Mouse (Mus musculus): ENCODE data around the gene Dhh.
"Not testable (repeated sequence)": the region's sequence is repeated elsewhere in the genome, so short reads cannot be mapped to it uniquely, and the experiment has no call there.

Dhh gene

DNA sequence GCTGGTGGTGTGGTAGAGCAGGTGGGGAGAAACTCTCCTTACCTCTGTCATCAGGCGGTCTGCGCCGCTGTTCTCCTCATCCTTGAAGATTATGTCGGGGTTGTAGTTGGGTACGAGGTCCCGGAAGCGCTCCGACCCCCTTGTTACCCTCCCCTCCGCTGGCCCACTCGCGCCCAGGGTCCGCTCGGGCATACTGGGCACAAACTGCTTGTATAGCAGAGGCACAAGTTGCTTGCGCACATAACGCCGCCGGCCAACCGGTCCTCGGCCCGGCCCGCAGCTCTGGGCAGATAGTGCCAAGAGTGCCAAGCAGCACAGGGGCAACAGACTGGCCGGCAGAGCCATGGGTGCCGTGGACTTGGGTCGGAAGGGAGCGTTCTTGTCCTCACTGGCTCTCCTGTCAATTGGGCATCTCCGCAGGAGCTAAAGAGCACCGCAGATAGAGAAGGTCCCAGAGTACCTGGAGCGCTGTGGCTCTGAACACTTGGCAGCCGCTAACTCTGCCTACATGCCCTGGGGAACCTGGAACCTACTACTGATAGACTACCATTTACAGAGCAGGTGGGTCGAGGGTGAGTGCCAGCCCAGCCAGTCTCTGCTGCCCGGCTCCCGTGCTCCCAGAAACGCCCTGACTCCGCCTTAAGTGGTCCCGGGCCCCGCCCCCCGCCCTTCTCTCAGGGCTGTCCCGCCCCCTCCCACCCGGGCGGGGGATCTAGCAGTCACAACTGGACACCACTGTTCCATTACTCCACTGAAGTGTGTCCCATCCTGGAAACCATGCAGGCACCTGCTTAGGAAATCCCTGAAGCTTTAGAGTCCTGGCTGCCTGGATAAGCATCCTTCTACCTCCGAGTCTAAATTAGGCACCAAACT lies at the start of gene Dhh:
Gene Dhh, minus strand, starts transcription at position 613 of the 873 bp plus-strand sequence.
- DNase-seq (ENCODE audit: low read depth) = no peak

DNA sequence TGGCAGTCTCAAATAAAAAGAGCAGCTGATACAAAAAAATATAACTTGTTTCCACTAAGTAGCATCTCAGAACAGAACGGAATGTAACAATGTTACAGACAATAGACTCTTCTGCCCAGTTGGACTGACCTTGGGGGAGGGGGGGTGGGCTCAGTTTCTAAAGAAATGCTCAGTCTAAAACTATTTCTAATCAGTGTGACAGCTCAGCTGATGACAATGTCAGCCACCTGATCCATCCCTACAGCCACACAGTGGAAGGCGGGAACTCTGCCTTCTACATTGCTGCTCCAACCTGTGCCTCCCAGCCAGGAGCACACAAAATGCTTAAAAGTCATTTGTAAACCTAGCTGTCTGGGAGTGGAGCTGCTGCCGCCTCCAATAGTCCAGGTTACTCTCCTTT lies 49.5 kb upstream of the Dhh start:
- DNase-seq (ENCODE audit: low read depth) = no peak

- no peak for DNase-seq (ENCODE audit: low read depth)
These were observed 44.8 kb upstream of the Dhh start for GRCm38 (mm10) chr15:98943133-98943532.

GRCm38 (mm10) chr15:98942081-98942480 lies 43.7 kb upstream of the Dhh start:
- DNase-seq (ENCODE audit: low read depth) = no peak

GRCm38 (mm10) chr15:98941539-98941938 lies 43.2 kb upstream of the Dhh start:
- DNase-seq (ENCODE audit: low read depth) = no peak

- no peak for DNase-seq (ENCODE audit: low read depth)
These were observed 42.5 kb upstream of the Dhh start for GRCm38 (mm10) chr15:98940816-98941215.

- peak; percentile 92 for DNase-seq (ENCODE audit: low read depth)
These were observed 36.0 kb upstream of the Dhh start, which contains the start of gene Tuba1b for GRCm38 (mm10) chr15:98934217-98934839. Gene Tuba1b, minus strand, starts transcription at chr15:98934565.

DNA sequence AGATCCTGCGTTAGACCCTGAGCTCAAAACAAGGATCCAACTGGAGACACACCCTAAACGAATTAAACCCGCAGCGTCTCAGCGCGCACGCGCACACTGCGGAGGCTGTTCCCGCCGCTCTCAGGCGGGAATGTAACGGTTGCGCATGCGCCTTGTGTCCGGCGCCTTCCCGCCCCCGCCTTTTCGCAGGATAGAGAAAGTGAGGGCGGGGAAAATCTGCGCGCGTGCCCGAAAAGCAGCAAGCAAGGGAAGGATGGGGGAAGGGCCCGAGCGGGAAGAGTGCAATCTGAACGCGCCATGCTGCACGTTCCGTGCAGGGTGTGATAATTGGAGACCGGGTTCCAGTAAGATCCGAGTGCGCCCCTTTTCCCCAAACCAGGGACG lies 35.5 kb upstream of the Dhh start:
- DNase-seq (ENCODE audit: low read depth) = peak; percentile 98

- DNase-seq (ENCODE audit: low read depth) = not testable (repeated sequence)
These were observed 34.8 kb upstream of the Dhh start for GRCm38 (mm10) chr15:98933004-98933671.

- no peak for DNase-seq (ENCODE audit: low read depth)
These were observed 32.7 kb upstream of the Dhh start for GRCm38 (mm10) chr15:98930998-98931397.

DNA sequence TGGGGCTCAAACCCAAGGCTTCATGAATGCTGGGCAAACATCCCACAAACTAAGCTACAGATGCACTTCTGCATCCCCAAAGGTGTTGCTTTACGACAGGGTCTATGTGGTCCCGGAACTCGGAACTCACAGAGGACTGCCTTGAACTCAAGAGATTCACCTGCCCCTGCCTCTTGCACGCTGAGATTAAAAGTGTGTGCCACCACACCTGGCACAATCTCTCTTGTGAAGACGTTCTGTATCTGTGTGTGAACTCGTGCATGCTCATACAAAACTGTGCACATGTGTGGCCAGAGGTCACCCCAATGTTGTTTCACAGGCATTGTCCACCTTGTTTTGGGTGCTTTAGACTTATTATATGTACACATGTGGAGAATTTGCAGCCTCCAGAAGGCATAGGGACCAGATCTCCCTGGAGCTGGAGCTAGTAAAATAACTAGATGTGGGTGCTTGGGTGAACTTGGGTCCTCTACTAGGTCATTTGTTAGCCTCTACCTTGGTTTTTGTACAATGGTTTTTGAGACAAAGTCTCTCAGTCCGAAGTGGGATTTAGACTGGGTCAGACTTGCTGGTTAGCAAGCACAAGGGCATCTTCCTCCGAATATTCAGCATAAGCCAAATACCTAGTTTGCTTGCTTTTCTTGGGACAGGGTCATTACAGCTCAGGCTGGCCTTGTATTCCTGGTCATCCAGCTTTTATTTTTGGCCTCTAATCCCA lies 31.8 kb upstream of the Dhh start:
- no peak for DNase-seq (ENCODE audit: low read depth)

- peak; percentile 73 for DNase-seq (ENCODE audit: low read depth)
These were observed 30.4 kb upstream of the Dhh start for GRCm38 (mm10) chr15:98928598-98929240.

GRCm38 (mm10) chr15:98927566-98927965 lies 29.2 kb upstream of the Dhh start:
- DNase-seq (ENCODE audit: low read depth) = peak; percentile 83

DNA sequence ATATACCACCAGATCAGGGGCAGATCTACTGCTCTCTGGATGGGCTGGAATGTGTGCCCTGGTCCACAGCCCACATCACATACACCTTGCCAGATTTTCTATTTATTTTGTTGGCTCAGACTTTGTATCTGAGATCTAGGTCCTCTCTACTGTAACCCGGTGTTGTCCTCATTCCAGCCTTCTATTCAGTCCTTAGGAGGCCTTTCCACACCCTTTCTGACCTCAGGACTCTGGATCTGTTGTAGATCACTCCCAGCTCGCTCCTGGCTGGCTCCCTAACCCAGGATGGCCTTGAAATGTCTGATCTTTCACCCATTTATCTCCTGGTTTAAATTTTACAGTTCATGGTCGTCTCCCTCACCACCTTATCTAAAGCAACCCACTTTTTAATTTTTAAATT lies 26.3 kb upstream of the Dhh start:
- DNase-seq (ENCODE audit: low read depth) = no peak

DNA sequence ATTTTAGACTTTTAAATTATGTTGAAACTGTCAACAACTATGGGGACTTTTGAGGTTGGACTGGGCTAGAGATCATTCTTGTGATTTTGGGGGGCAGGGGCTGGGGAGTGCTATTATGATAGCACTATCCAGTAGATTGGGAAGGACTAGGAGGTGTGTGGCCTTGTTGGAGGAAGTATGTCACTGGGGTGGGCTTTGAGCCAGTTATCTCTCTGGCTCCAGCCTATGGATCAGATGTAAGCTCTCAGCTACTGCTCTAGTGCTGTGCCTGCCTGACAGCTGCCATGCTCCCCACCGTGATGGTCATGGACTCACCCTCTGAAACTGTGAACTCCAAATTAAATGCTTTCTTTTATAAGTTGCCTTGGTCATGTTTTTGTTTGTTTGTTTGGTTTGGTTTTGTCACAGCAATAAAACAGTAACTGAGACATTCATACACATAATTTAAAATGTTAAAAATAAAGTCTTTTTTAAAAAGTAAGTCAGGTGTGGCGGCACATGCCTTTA lies 24.7 kb upstream of the Dhh start:
- DNase-seq (ENCODE audit: low read depth) = no peak

DNA sequence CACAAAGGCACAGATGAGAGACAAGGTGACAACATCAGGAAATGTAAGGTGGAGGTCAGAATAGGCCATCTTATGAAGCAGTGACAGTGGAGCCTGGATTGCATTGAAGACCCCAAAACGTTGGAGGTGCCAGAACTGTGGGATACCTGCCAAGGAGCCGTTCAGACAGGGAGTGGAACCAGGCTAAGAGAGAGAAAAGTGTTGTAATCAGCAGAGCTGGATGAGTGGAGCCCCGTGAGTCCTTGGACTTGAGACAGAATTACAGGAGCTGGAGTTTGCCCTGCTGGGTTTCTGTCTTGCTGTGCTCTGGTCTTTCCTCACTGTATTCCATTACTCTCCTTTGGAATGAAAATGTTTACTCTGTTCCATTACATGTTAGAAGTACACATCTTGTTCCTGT lies 24.2 kb upstream of the Dhh start:
- DNase-seq (ENCODE audit: low read depth) = no peak

DNA sequence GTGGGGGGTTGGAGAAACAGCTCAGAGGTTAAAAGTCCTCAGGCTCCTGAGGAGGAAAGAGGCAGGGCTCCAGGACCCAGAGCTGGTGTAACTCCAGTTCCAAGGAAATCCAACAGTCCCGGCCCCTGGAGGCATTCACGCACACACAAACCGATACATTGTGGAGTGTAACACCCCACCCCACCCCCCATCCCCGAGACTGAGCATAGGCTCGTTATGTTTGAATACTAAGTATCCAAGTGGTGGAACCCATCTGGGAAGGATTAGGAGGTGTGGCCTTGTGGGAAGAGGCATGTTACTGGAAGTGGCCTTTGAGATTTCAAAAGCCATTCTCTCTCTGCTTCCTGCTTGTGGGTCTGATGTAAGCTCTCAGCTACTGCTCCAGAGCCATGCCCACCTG lies 23.2 kb upstream of the Dhh start:
- DNase-seq (ENCODE audit: low read depth) = no peak

- DNase-seq (ENCODE audit: low read depth) = not testable (repeated sequence)
These were observed 20.2 kb upstream of the Dhh start for GRCm38 (mm10) chr15:98918499-98918895.

DNA sequence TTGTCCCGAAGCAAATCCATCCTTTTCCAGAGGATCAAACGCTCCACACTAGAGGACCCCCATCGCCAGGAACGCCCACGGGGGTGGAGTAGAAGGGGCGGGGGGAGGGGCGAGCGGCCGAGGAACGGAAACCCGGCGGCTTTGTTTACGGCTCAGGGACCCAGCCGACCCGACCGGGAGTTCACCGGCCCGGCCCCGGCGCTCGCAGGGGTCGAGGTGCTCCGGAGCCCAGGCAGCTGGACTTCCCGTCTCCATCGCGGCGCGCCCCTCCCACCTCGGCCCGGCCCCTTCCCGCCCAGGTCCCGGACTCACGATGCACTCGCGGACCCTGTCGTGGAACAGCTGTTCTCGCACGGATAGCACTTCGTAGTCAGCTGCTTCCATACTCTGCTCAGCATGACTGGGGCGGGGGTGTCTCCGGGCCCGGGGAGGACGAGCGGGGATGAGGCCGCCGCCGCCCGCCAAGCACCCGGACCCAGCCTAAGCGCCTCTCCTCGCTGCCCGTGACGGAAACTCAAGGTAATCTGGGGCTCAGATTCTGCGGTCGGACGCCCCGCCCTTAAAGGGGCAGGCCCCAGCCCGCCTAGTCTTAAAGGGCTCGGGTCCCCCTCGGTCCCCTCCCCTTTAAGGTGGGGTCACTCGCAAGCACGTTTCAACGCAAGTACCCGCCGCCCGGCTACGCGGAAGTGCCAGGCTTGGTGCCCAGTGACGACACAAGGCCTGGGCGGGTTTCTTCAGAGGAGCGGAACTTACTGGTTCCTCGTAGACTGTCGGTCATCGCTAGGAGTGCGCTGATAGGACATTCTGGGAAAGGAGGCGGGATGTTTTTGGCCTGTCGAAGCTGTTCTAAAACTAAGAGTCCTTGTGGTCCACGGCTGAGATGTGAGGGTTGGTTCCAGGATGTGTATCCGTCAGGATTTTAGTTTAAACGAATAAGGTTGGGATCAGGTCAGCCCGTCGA lies 19.5 kb upstream of the Dhh start, which contains the start of gene Lmbr1l:
Gene Lmbr1l, minus strand, starts transcription at position 694 of the 961 bp plus-strand sequence.
- DNase-seq (ENCODE audit: low read depth) = peak; percentile 99

DNA sequence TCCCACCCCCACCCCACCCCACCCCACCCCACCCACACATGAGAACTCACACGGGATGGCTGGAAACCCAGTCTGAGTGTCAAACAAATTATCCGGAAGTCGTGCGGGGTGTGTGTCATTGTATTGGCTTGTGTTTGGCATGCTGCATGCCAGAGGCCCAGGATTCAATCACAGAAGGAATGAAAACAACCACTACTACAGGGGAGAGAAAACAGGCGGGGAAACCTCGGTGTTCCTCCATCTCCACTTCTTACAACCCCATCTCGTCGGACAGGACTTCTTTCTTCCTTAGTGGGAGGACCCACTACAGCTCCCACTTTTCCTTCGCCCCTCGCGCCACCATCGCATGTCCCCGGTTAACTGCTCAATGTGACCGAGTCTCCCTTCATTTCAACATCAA lies 18.8 kb upstream of the Dhh start:
- peak; percentile 66 for DNase-seq (ENCODE audit: low read depth)

All from induced T-regulatory cell, adult 2 months (primary cell).